Mouse (Mus musculus): ENCODE data around the gene Nt5c.
"Not testable (repeated sequence)": the region's sequence is repeated elsewhere in the genome, so short reads cannot be mapped to it uniquely, and the experiment has no call there.

DNA sequence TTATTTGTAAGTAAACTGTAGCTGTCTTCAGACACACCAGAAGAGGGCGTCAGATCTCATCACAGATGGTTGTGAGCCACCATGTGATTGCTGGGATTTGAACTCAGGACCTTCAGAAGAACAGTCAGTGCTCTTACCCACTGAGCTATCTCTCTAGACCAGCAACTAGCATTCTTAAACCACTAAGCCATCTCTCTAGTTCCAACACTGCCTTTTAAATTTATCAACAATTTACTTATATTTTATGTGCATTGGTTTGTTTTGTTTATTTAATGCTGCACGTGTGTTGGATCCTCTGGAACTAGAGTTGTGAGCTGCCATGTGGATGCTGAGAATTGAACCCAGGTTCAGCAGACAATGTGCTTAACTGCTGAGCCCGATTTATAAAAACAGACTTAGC is 34.8 kb upstream of the Nt5c start:
- not testable (repeated sequence) for TF ChIP-seq TAL1, GATA1 (IDR thresholded peaks at IDR 0.05; ENCODE audit: low read length)

Measured in erythroblast, embryonic 14.5 days (primary cell).